Mouse (Mus musculus) adrenal gland, postnatal 36 days (tissue): ENCODE measurements around the gene Pld2. TPM values are rescaled to one million over a fixed set of nuclear protein-coding genes. Genes with fewer than 3 reads are reported as not detected.

Source experiments
- total RNA-seq, 2 experiments: library from RNA; stranded (reverse); gene quantifications; 2 replicates each; pipeline ENCODE4 v1.2.3; 2021

The Pld2 gene
- total RNA-seq, 2 experiments from 2014 or later = 8.1 to 8.6 TPM

Other genes with a start within 250 kb of the Pld2 start
- gene Alox12e, start 217.4 kb upstream of the Pld2 start, total RNA-seq = not detected
- gene Alox15, start 188.0 kb upstream of the Pld2 start, total RNA-seq = 1 to 10 TPM; 1.9 to 6.0 TPM
- gene Pelp1, start 130.0 kb upstream of the Pld2 start, total RNA-seq = 10 to 100 TPM; 24.6 to 26.0 TPM
- 10 to 100 TPM; 18.5 to 26.6 TPM for gene Arrb2, start 107.4 kb upstream of the Pld2 start, total RNA-seq
- gene Med11, start 88.1 kb upstream of the Pld2 start, total RNA-seq = 10 to 100 TPM; 20.3 to 24.4 TPM
- 1 to 10 TPM; 1.4 to 1.8 TPM for gene Zmynd15, start 80.6 kb upstream of the Pld2 start, total RNA-seq
- 1 to 10 TPM; 7.4 to 8.5 TPM for gene Cxcl16, start 80.1 kb upstream of the Pld2 start, total RNA-seq
- gene Tm4sf5, start 34.8 kb upstream of the Pld2 start, total RNA-seq = under 1 TPM in 1 of 2 experiments, not detected in 1; 0.46 TPM
- gene Vmo1, start 25.4 kb upstream of the Pld2 start, total RNA-seq = under 1 TPM in 1 of 2 experiments, not detected in 1; 0.66 TPM
- not detected for gene Gltpd2, start 20.9 kb upstream of the Pld2 start, total RNA-seq
- 100 to 1,000 TPM; 282 to 297 TPM for gene Psmb6, start 14.7 kb upstream of the Pld2 start, total RNA-seq
- gene Gm40193, start 7.1 kb upstream of the Pld2 start, total RNA-seq = not detected
- gene Mink1, start 22.8 kb downstream of the Pld2 start, total RNA-seq = 10 to 100 TPM; 39.2 to 42.6 TPM
- not detected for gene 4930544D05Rik, start 75.8 kb downstream of the Pld2 start, total RNA-seq
- not detected for gene Chrne, start 79.2 kb downstream of the Pld2 start, total RNA-seq
- gene Gp1ba, start 99.1 kb downstream of the Pld2 start, total RNA-seq = under 1 TPM in 1 of 2 experiments, not detected in 1; 0.13 TPM
- 10 to 100 TPM; 83.6 to 83.8 TPM for gene Rnf167, start 107.2 kb downstream of the Pld2 start, total RNA-seq
- gene Slc25a11, start 107.4 kb downstream of the Pld2 start, total RNA-seq = 100 to 1,000 TPM; 127 to 165 TPM
- gene Pfn1, start 114.6 kb downstream of the Pld2 start, total RNA-seq = 100 to 1,000 TPM; 853 to 925 TPM
- gene Eno3, start 117.1 kb downstream of the Pld2 start, total RNA-seq = 10 to 100 TPM; 21.2 to 35.5 TPM
- 10 to 100 TPM; 87.1 to 88.1 TPM for gene Spag7, start 129.4 kb downstream of the Pld2 start, total RNA-seq
- gene Camta2, start 148.0 kb downstream of the Pld2 start, total RNA-seq = 10 to 100 TPM; 36.5 to 45.7 TPM
- gene Inca1, start 160.1 kb downstream of the Pld2 start, total RNA-seq = 10 to 100 TPM in 1 of 2 experiments, 1 to 10 TPM in 1; 9.5 to 12.2 TPM
- gene Kif1c, start 160.5 kb downstream of the Pld2 start, total RNA-seq = 100 to 1,000 TPM; 178 to 195 TPM
- 1 to 10 TPM; 8.4 to 9.4 TPM for gene Zfp3, start 224.1 kb downstream of the Pld2 start, total RNA-seq